Mouse (Mus musculus) liver, embryonic 14.5 days (tissue): ENCODE results near the gene Tmsb15b2.

Experiments used
- CTCF ChIP-seq: IDR thresholded peaks from 2 replicates; pipeline ENCODE4 v1.5.1; 2016; ENCODE audit warnings: antibody characterized with exemption, low read depth, control low read depth
- EP300 ChIP-seq: IDR thresholded peaks from 2 replicates; pipeline ENCODE4 v1.6.1; 2016; ENCODE audit warnings: antibody characterized with exemption, low read depth

DNA sequence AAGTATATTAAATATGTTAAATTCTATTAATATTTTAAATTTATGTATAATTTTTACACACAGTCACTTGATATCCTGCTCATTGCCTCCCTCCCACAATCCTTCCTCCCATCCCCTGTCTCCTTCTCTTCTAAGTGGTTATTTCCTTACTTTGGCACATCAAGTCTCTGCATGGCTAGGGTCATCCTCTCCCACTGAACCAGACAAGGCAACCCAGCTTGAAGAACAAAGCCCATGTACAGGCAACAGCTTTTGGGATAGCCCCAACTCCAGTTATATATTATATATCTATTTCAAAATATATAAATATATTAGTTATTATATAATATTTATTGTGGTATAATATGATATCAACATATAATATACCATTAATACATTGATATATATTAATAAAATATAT lies 49.4 kb downstream of the Tmsb15b2 start:
- TF ChIP-seq CTCF = no peak
- TF ChIP-seq EP300 = no peak
